Mouse (Mus musculus): Measurements from ENCODE around the gene Ap4b1. TPM values are rescaled to one million over a fixed set of nuclear protein-coding genes. Genes with fewer than 3 reads are reported as not detected.

Gene Ap4b1
- polyA plus RNA-seq, 1 experiment from 2014 or later, result 25.4 TPM

GRCm38 (mm10) chr3:103868008-103868407, 58.7 kb downstream of the Ap4b1 start:
- 91% methylated on average over 4 of the region's 4 CpGs for WGBS
- H3K4me1 ChIP-seq (ENCODE audit: control insufficient read depth, insufficient read depth, low read length), result no peaks in the 10 kb centered on the region
- no peaks in the 10 kb centered on the region for H3K9me3 ChIP-seq (ENCODE audit: control insufficient read depth, low read length)
- no peak overlapping the region for H3K27ac ChIP-seq (replicated peaks; ENCODE audit: low read depth, low read length)
- no peak for ATAC-seq (ENCODE audit: low FRiP score, low TSS enrichment)
- H3K27me3 ChIP-seq (ENCODE audit: control insufficient read depth, insufficient read depth, low read length), result no peaks in the 10 kb centered on the region
- no peak overlapping the region for H3K4me2 ChIP-seq (ENCODE audit: low read length)
- H3K9ac ChIP-seq (replicated peaks; ENCODE audit: low read length), result no peak overlapping the region
- no peaks in the 10 kb centered on the region for H3K36me3 ChIP-seq (ENCODE audit: control insufficient read depth, insufficient read depth, low read length)
- no peak for DNase-seq
- no peak overlapping the region for H3K4me3 ChIP-seq (replicated peaks; ENCODE audit: low read depth, low read length)

Other genes with a start within 250 kb of the Ap4b1 start
- gene Syt6, start 234.3 kb upstream of the Ap4b1 start, polyA plus RNA-seq (2014; fragmentation: Nextera tagmentation; extraction: Ambion mirVana), result 21.1 and 22.8 TPM in 2 replicates
- 0.20 TPM in 1 of 2 replicates, not detected in the other for gene Atg4a-ps, start 163.5 kb upstream of the Ap4b1 start, polyA plus RNA-seq (2014; fragmentation: Nextera tagmentation; extraction: Ambion mirVana)
- 2.0 and 4.8 TPM in 2 replicates for gene Olfml3, start 71.5 kb upstream of the Ap4b1 start, polyA plus RNA-seq (2014; fragmentation: Nextera tagmentation; extraction: Ambion mirVana)
- not detected in 2 replicates for gene Gm10964, start 70.2 kb upstream of the Ap4b1 start, polyA plus RNA-seq (2014; fragmentation: Nextera tagmentation; extraction: Ambion mirVana)
- gene Hipk1, start 18.0 kb upstream of the Ap4b1 start, polyA plus RNA-seq (2014; fragmentation: Nextera tagmentation; extraction: Ambion mirVana), result 18.9 and 22.1 TPM in 2 replicates
- gene Dclre1b, start 76 bp upstream of the Ap4b1 start, polyA plus RNA-seq (2014; fragmentation: Nextera tagmentation; extraction: Ambion mirVana), result 23.0 and 29.2 TPM in 2 replicates
- 0.18 TPM in 1 of 2 replicates, not detected in the other for gene Gm43064, start 53 bp downstream of the Ap4b1 start, polyA plus RNA-seq (2014; fragmentation: Nextera tagmentation; extraction: Ambion mirVana)
- 0.20 and 0.22 TPM in 2 replicates for gene Bcl2l15, start 23.1 kb downstream of the Ap4b1 start, polyA plus RNA-seq (2014; fragmentation: Nextera tagmentation; extraction: Ambion mirVana)
- gene Ptpn22, start 50.3 kb downstream of the Ap4b1 start, polyA plus RNA-seq (2014; fragmentation: Nextera tagmentation; extraction: Ambion mirVana), result 0.26 TPM in 2 replicates
- gene Rsbn1, start 104.6 kb downstream of the Ap4b1 start, polyA plus RNA-seq (2014; fragmentation: Nextera tagmentation; extraction: Ambion mirVana), result 29.3 and 29.5 TPM in 2 replicates
- gene Phtf1, start 158.6 kb downstream of the Ap4b1 start, polyA plus RNA-seq (2014; fragmentation: Nextera tagmentation; extraction: Ambion mirVana), result 24.7 and 35.9 TPM in 2 replicates

All from midbrain, embryonic 14.5 days (tissue).